In genomic region chr19:32890801-32891200, GRCm38 (mm10) we compare ENCODE assay signal across 22 mouse cellular contexts.
DNase-seq lines count a peak whose midpoint lies in the region; TF ChIP-seq lines count a peak whose summit lies in the region.
"Had no signal": no experiment of that assay in that cellular context is flagged by ENCODE, and none has a peak within 500 bp of the region (broad histone marks: within the 10 kb centered on the region; RNA-seq: fewer than 3 reads in every experiment).

No protein-coding gene starts in this region.

- TF ChIP-seq POLR2A in thymus, adult 2 months (IDR thresholded peaks at IDR 0.05; ENCODE audit: control insufficient read depth, extremely low read depth, insufficient read depth, low read length, poor library complexity): no peak

- WGBS in thymus, adult 2 months: 6% methylated on average over 6 of the region's 6 CpGs

- no peaks in the 10 kb centered on the region for H3K27me3 ChIP-seq in thymus, adult 2 months (ENCODE audit: control insufficient read depth, insufficient read depth, low read length)
- no peaks in the 10 kb centered on the region for H3K27me3 ChIP-seq in splenic B cell, adult 2 months (ENCODE audit: control insufficient read depth, insufficient read depth, low read length, poor library complexity, severe bottlenecking)
- H3K27me3 ChIP-seq: CH12.LX; embryonic facial prominence, embryonic 12.5 days; forebrain, embryonic 13.5 days; forebrain, embryonic 15.5 days; Patski had no signal

- peak; percentile 58 for DNase-seq in thymus, postnatal 0 days (ENCODE audit: low spot score)
- DNase-seq in thymus, adult 2 months: no peak
- peak; percentile 10 for DNase-seq in CD4-positive helper T cell, adult 2 months (ENCODE audit: low read depth, low spot score)
- DNase-seq in induced T-regulatory cell, adult 2 months (ENCODE audit: low read depth): peak; percentile 33
- peak; percentile 42 for DNase-seq in splenic B cell, adult 2 months (ENCODE audit: low read depth, low spot score)
- no peak for DNase-seq in gastrocnemius, postnatal 4 days (ENCODE audit: low spot score in 2 of 2)
- DNase-seq in right cerebral cortex, postnatal 14 days: no peak
- DNase-seq: adrenal gland, adult 8-10 months; adrenal gland, postnatal 14 days; adrenal gland, postnatal 36 days; cerebellum, adult 11-12 months; cerebellum, adult 2 months; cerebellum, adult 9-10 months; cerebellum, postnatal 10 days; cerebellum, postnatal 25 days had no signal

- no peak for TF ChIP-seq CTCF in thymus, adult 2 months (IDR thresholded peaks at IDR 0.05; ENCODE audit: borderline replicate concordance, control insufficient read depth, extremely low read depth, insufficient read depth, low read length, poor library complexity)

- no peak overlapping the region for H3K27ac ChIP-seq in thymus, adult 2 months (ENCODE audit: control insufficient read depth, insufficient read depth, low read length)
- H3K27ac ChIP-seq: embryonic facial prominence, embryonic 10.5 days; embryonic facial prominence, embryonic 12.5 days; forebrain, embryonic 13.5 days; forebrain, embryonic 15.5 days had no signal

- no peaks in the 10 kb centered on the region for H3K4me1 ChIP-seq in thymus, adult 2 months (replicated peaks; ENCODE audit: control insufficient read depth, insufficient read depth, low read length)
- H3K4me1 ChIP-seq: forebrain, embryonic 15.5 days had no signal

- H3K4me3 ChIP-seq in thymus, adult 2 months (ENCODE audit: control insufficient read depth, insufficient read depth, low read length): no peak overlapping the region
- H3K4me3 ChIP-seq: embryonic facial prominence, embryonic 10.5 days; embryonic facial prominence, embryonic 12.5 days; forebrain, embryonic 13.5 days; forebrain, embryonic 15.5 days had no signal

- H3K36me3 ChIP-seq in thymus, adult 2 months (ENCODE audit: control insufficient read depth, insufficient read depth, low read length): no peaks in the 10 kb centered on the region
- H3K36me3 ChIP-seq in splenic B cell, adult 2 months (ENCODE audit: control insufficient read depth, insufficient read depth, low read length, poor library complexity, severe bottlenecking): no peaks in the 10 kb centered on the region
- H3K36me3 ChIP-seq: embryonic facial prominence, embryonic 10.5 days; embryonic facial prominence, embryonic 12.5 days; forebrain, embryonic 15.5 days; G1E had no signal

Comparison
In these comparisons a context has a peak if more than half of its experiments do, and no peak if none do; other contexts are left out.
1. DNase-seq: peak in thymus, postnatal 0 days (single experiment), CD4-positive helper T cell, adult 2 months (single experiment), induced T-regulatory cell, adult 2 months (single experiment) and splenic B cell, adult 2 months (single experiment); none in thymus, adult 2 months (single experiment), gastrocnemius, postnatal 4 days (0 of 2) and right cerebral cortex, postnatal 14 days (single experiment).